Mouse (Mus musculus) forebrain, embryonic 11.5 days (tissue): ENCODE results near the gene Grik5. TPM values are rescaled to one million over a fixed set of nuclear protein-coding genes. Genes with fewer than 3 reads are reported as not detected.

ENCODE experiments used
- ATAC-seq: fragments of 200-750 bp; cut with Nextera tagmentation; replicated peaks from 2 replicates; pipeline ENCODE4 v1.8.0; 2017; ENCODE audit warnings: moderate TSS enrichment; ENCODE audit not compliant: low FRiP score
- DNase-seq: peaks from one replicate; pipeline ENCODE4 v3.0.0-alpha.2; 2017; ENCODE audit warnings: low spot score
- H3K27ac ChIP-seq: fragments of 300-500 bp; sonication (generic); 2 replicates; pipeline ENCODE4 v1.5.1; 2014; ENCODE audit warnings: low read depth, low read length
- H3K27me3 ChIP-seq: fragments of 300-500 bp; sonication (generic); 2 replicates; pipeline ENCODE4 v1.6.1; 2014; ENCODE audit warnings: mild to moderate bottlenecking, low read length, mixed read lengths; ENCODE audit not compliant: control insufficient read depth, insufficient read depth
- H3K36me3 ChIP-seq: fragments of 300-500 bp; sonication (generic); 2 replicates; pipeline ENCODE4 v1.6.1; 2014; ENCODE audit warnings: mild to moderate bottlenecking, low read length, moderate library complexity, mixed read lengths; ENCODE audit not compliant: control insufficient read depth, insufficient read depth
- H3K4me1 ChIP-seq: fragments of 300-500 bp; sonication (generic); replicated peaks from 2 replicates; pipeline ENCODE4 v1.6.1; 2014; ENCODE audit warnings: low read length, mixed read lengths; ENCODE audit not compliant: control insufficient read depth, insufficient read depth
- H3K4me2 ChIP-seq: fragments of 300-500 bp; sonication (generic); 2 replicates; pipeline ENCODE4 v1.6.1; 2014; ENCODE audit warnings: low read depth, mild to moderate bottlenecking, low read length, moderate library complexity, mixed read lengths; ENCODE audit not compliant: severe bottlenecking
- H3K4me3 ChIP-seq: fragments of 300-500 bp; sonication (generic); 2 replicates; pipeline ENCODE4 v1.5.1; 2014; ENCODE audit warnings: low read depth, low read length
- H3K9ac ChIP-seq: fragments of 300-500 bp; sonication (generic); 2 replicates; pipeline ENCODE4 v1.6.1; 2014; ENCODE audit warnings: low read length
- H3K9me3 ChIP-seq: fragments of 300-500 bp; sonication (generic); 2 replicates; pipeline ENCODE4 v1.6.1; 2016; ENCODE audit warnings: low read length, mixed read lengths; ENCODE audit not compliant: control insufficient read depth
- WGBS: fragments of 180-500 bp; shearing (Covaris S2); extraction: QIAGEN DNeasy Blood & Tissue Kit; methylation state at CpG from one replicate; pipeline ENCODE4 v1.1.7; 2014; 5-methylcytosine and 5-hydroxymethylcytosine counted together
- polyA plus RNA-seq: library from polyadenylated mRNA; unstranded; fragments of >200 nt; fragmentation: Nextera tagmentation; extraction: Ambion mirVana; gene quantifications from 2 replicates; pipeline ENCODE4 v1.2.1, GENCODE M21; 2014

Gene Grik5
- polyA plus RNA-seq, 1 experiment from 2014 or later = 13.6 TPM

DNA sequence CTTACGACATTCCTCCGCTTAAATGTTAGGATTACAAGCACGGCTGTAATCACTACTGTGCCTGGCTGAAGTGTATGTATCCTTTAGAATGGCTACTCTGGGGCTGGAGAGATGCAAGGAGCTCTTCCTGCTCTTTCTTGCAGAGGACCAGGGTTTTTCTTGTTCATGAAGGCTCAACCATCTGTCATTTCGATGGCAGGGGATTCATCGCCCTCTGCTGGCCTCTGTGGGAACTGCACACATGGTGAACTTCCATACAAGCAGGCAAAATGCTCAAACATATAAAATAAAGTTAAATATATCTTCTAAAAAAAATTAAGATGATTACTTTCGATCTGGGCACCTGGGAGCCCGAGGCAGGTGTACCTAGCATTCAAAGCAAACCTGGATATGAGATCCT, 36.2 kb downstream of the Grik5 start:
- Histone ChIP-seq H3K9ac (no peak overlapping the region), H3K9me3 (no peaks in the 10 kb centered on the region), H3K4me3 (no peak overlapping the region), H3K36me3 (peaks cover 3% of the 10 kb centered on the region; the same call in 1 of the 2 replicates), H3K4me1 (0 out of 2 replicates have a peak, but pooled peaks cover 1% of the 10 kb centered on the region), H3K4me2 (no peak overlapping the region), H3K27ac (no peak overlapping the region), H3K27me3 (no peaks in the 10 kb centered on the region)
- ATAC-seq = no peak
- peak; percentile 86 for DNase-seq
- WGBS = 60% methylated on average over 7 of the region's 7 CpGs

GRCm38 (mm10) chr7:25034796-25035195, 37.4 kb downstream of the Grik5 start:
- no peak for DNase-seq
- Histone ChIP-seq H3K4me3 (no peak overlapping the region), H3K9ac (no peak overlapping the region), H3K27me3 (no peaks in the 10 kb centered on the region), H3K4me2 (no peak overlapping the region), H3K27ac (no peak overlapping the region), H3K9me3 (no peaks in the 10 kb centered on the region), H3K36me3 (peaks cover under 1% of the 10 kb centered on the region; the same call in 1 of the 2 replicates), H3K4me1 (0 out of 2 replicates have a peak, but pooled peaks cover 2% of the 10 kb centered on the region)
- 94% methylated on average over 4 of the region's 4 CpGs for WGBS
- ATAC-seq = no peak

- DNase-seq (no peak), ATAC-seq (no peak)
- Histone ChIP-seq H3K27ac (no peak overlapping the region), H3K27me3 (no peaks in the 10 kb centered on the region), H3K9me3 (no peaks in the 10 kb centered on the region), H3K9ac (no peak overlapping the region), H3K4me1 (0 out of 2 replicates have a peak, but pooled peaks cover 2% of the 10 kb centered on the region), H3K36me3 (no peaks in the 10 kb centered on the region; the same call in 1 of the 2 replicates), H3K4me3 (no peak overlapping the region), H3K4me2 (no peak overlapping the region)
- 52% methylated on average over 3 of the region's 3 CpGs for WGBS
These were observed 40.6 kb downstream of the Grik5 start for GRCm38 (mm10) chr7:25031528-25031927.

DNA sequence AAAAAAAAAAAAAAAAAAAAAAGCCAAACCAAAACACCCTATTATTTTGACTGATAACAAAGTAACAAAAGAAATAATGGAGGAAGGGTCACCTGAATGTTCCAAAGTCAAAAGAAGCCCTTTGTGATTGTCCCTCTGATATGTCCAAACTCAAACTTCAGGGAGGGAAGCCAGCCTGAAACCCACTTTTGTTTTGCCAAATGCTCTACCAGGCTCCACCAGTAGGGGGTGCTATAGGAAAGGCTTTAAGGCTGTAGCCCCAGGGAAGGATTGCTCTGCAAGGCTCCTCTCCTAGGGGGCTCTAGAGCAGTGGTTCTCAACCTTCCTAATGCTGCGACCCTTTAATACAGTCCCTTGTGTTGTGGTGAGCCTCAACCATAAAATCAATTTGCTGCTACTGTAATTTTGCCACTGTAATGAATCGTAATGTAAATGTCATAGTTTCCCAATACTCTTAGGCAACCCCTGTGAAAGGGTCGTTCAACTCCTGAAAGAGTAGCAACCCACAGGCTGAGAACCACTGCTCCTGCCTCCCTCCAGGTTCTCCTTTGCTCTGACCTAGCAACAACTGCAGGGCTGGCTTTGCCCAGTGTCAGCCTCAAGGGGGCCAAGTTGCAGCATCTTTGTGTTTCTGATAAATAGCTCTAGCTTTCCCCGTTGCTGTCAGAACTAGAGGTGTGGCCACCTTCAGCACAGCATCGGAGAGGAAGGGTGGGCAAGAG, 42.0 kb downstream of the Grik5 start:
- Histone ChIP-seq H3K4me1 (0 out of 2 replicates have a peak, but pooled peaks cover 2% of the 10 kb centered on the region), H3K4me2 (no peak overlapping the region), H3K9ac (no peak overlapping the region), H3K27me3 (no peaks in the 10 kb centered on the region), H3K27ac (no peak overlapping the region), H3K9me3 (no peaks in the 10 kb centered on the region), H3K36me3 (no peaks in the 10 kb centered on the region), H3K4me3 (no peak overlapping the region)
- 53% methylated on average over 5 of the region's 5 CpGs for WGBS
- ATAC-seq (no peak; the same call in 1 of the 2 replicates), DNase-seq (peak; percentile 90)

GRCm38 (mm10) chr7:25026452-25026851, 45.7 kb downstream of the Grik5 start:
- 0 out of 2 replicates have a peak, but pooled peaks cover 5% of the 10 kb centered on the region for H3K36me3 ChIP-seq
- no peaks in the 10 kb centered on the region for H3K9me3 ChIP-seq
- H3K9ac ChIP-seq = no peak overlapping the region
- no peak for ATAC-seq
- DNase-seq = no peak
- H3K27me3 ChIP-seq = no peaks in the 10 kb centered on the region
- H3K4me3 ChIP-seq = no peak overlapping the region
- 67% methylated on average over 7 of the region's 7 CpGs for WGBS
- H3K4me1 ChIP-seq = 0 out of 2 replicates have a peak, but pooled peaks cover 2% of the 10 kb centered on the region
- no peak overlapping the region for H3K27ac ChIP-seq
- no peak overlapping the region for H3K4me2 ChIP-seq

- H3K9ac ChIP-seq = no peak overlapping the region
- no peaks in the 10 kb centered on the region for H3K9me3 ChIP-seq
- ATAC-seq (no peak), DNase-seq (no peak)
- H3K4me1 ChIP-seq = 0 out of 2 replicates have a peak, but pooled peaks cover 1% of the 10 kb centered on the region
- H3K4me2 ChIP-seq = no peak overlapping the region
- H3K36me3 ChIP-seq = peaks cover 8% of the 10 kb centered on the region; the same call in 1 of the 2 replicates
- H3K27me3 ChIP-seq = no peaks in the 10 kb centered on the region
- no peak overlapping the region for H3K27ac ChIP-seq
- WGBS = 59% methylated on average over 10 of the region's 10 CpGs
- no peak overlapping the region for H3K4me3 ChIP-seq
These were observed 46.2 kb downstream of the Grik5 start for GRCm38 (mm10) chr7:25025855-25026439.

- Histone ChIP-seq H3K27me3 (peaks cover 43% of the 10 kb centered on the region), H3K36me3 (no peaks in the 10 kb centered on the region; the same call in 1 of the 2 replicates), H3K4me1 (peaks cover 19% of the 10 kb centered on the region), H3K9ac (no peak overlapping the region), H3K4me3 (no peak overlapping the region), H3K9me3 (no peaks in the 10 kb centered on the region), H3K4me2 (no peak overlapping the region), H3K27ac (no peak overlapping the region)
- ATAC-seq = no peak
- no peak for DNase-seq
- 75% methylated on average over 7 of the region's 7 CpGs for WGBS
These were observed 60.6 kb downstream of the Grik5 start for GRCm38 (mm10) chr7:25011592-25011991.

GRCm38 (mm10) chr7:25010090-25010913, 61.8 kb downstream of the Grik5 start:
- DNase-seq = peak; percentile 86
- ATAC-seq = 0 out of 2 replicates have a peak, but pooled peaks have one; percentile 13
- no peaks in the 10 kb centered on the region; the same call in 1 of the 2 replicates for H3K36me3 ChIP-seq
- H3K27me3 ChIP-seq = peaks cover 48% of the 10 kb centered on the region
- peak overlapping the region; percentile 29 for H3K4me3 ChIP-seq
- H3K9me3 ChIP-seq = no peaks in the 10 kb centered on the region
- WGBS = 1% methylated on average over 79 of the region's 97 CpGs
- peaks cover 25% of the 10 kb centered on the region for H3K4me1 ChIP-seq
- H3K4me2 ChIP-seq = peak overlapping the region; percentile 62
- no peak overlapping the region for H3K9ac ChIP-seq
- peak overlapping the region; percentile 74; the same call in 1 of the 2 replicates for H3K27ac ChIP-seq
